Mouse (Mus musculus): ENCODE results near the gene Map1b.

The Map1b gene

DNA sequence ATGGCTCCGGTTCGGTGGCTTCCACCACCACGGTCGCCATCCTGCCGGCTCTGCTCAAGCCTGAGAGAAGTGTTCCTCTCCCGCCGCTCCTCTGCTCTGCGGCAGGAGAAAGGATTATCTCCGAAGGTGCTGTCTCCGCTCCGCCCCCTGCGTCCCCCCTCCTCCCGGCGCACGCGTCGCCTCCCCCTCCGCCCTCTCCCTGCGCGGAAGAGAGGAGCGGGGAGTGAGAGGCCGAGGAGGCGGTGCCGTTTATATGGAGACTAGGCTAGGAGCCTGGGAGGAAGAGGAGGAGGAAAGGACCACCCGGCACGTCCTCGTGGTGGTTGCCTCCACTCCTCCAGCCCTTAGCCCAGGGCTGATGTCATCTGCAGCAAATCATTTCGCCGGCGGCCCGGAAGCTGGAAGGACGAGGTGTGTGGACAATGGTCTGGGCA lies at the start of gene Map1b:
Gene Map1b (minus strand): TSS at position 93 of the 434 bp plus-strand sequence.
- peak; percentile 10 for DNase-seq

DNA sequence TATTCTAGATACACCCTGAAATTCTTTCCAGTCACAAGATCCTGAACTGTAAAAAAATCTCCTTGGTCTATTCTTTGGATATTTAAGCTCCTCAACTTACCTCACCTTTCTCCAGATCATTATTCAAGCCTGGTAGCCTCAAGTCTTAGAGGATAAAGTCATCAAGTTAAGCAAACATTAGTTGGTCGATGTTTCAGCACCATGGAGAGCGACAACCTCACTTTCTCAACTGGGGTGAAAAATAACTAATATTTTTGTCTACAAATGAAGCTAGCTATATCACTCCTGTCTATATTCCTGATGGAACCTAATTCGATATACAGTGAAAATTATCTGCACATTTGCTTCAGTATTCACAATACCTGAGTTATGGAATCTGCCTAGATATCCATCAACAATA lies 48.0 kb upstream of the Map1b start:
- DNase-seq, result peak; percentile 12

DNA sequence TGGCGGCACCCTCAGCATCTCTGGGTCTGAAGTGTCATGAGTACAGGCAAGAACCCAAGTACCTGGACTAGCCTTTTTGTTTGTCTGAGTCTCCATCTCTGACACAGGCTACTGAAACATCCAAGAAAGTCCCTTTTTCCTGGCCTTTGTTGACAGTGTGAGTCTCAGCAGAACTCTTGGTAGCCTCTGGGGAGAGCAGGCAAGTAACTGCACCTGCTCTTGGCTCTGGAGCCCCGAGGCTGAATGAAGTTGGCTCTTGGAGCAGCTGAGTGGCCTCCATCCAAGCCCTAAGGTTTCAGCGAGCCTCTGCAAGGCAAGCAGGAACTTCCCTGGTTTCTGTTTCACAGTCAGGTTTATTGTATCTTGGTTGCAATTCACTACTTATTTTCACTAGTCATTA lies 46.7 kb upstream of the Map1b start:
- no peak for DNase-seq

DNA sequence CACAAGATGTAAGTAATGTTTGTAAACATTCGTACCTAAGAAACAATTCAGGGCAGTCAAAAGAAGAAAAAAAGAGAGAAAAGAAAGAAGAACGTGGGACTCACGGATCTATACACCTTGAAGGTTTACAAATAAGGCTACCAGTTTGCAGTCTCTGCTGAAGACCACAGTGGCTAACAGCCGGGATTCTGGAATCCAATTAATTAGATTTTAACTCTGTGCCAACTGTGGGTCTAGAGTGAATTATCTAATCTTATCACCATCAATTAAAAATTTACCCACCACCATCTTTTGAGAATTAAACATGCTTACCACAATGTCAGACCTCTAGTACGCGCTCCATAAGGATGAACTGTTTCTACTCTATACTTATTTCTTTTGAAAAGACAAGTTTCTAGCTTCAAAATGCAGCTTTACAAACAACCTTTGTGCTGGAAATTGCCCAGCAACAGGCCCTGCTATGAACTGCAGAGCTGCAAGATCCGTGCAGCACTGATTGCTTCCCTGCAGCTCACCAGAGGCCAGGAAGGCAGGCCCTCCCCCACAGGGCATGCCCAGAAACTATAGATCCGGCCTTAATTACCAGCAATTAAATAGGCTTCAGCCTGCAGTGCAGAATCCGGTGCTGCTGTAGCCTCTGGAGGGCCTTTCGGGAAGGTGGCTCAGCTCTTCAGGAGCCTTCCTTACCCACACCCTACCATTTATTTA lies 45.7 kb upstream of the Map1b start:
- DNase-seq, result no peak

DNA sequence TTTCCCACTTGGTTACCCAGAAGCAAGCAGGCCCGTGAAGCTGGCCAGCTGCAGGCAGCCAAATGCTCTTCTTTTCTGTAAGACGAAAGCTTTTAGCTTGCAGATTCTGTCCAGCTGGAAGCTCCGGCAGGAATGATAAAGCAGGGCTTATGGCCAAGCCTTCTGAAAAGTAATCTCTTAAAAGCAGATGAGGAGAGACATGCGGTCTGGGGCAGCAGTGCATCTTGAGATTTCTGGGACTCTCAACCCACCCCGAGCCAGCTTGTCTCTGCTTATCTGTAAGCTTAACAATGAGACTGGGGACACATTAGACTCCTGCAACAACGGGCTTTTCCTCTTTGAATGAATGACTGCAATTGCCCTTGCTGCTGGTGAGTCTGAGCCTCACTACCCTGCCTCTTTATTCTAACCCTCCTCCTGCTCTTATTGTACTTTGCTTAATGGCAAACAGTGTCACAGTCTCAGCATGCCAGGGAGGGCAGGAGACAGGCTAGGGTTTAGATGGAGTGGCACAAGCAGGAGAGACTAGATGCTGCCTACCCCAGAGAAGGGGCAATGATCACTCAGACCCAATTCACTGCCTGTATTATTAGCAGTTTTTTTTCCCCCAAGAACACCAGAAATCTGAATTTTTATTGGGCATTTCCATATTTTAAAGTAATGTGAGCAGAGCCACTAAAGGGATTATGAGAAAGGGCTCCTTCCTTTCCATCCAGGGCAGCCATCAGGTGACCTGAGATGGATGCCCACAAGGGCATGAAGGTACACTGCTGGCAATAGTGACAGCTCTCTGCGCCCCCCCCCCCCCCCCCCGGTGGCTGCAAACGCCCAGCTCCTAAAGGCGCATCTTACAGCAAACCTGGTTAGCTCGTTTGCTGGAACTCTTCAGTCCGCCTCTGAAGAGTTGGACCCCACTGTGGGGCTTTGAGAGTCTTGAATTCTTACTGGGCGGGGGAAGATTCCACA lies 44.6 kb upstream of the Map1b start:
- no peak for DNase-seq

DNA sequence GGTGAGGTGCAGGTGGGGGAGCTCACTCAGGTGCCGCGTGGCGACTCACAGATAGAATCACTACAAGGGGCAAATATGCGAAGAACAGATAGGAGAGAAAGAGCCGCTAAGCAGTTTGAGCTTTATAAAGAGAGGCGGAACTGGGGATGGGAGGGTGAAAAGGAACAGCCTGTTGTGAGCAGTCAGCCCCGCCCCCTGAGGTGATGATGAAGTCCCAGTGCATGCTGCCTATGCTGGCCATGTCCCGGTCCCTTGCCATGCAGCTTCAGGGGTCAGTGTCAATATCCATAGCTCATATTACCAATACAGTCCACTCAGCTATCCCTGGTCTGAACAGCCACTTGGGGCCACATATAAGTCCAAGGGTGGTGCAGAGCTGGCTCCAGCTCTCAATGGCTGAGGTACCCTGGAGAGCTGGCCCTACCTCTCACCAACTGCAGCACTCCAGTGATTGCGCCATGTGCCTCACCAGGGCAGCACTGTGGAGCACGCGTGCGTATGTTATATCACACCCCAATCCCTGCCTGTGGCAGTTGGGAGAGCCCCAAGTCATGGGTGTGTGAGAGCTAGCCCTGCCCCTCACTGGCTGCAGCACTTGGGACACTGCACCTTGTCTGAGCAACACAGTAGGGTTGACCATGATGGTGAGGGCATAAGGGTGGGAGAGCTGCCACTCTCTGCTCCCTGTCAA lies 42.0 kb upstream of the Map1b start:
- no peak for DNase-seq

DNA sequence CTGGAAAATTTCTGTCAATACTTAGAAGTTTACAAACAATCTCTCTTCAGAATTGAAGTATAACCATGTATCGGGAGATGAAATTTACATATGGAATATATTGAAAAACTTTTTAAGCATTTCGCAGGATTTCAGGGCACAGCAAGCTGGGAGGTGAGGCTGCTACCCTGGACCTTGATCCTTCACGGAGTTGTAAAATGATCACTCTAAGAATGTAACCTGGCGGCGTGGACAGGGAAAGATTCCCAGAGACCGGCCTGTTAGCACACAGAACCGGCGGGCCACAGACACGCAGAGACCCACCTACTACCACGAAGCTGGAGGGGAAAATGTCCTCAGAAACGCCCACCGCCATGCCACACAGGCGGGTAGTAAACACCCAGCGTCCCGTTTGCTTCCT lies 41.5 kb upstream of the Map1b start:
- DNase-seq, result no peak

DNA sequence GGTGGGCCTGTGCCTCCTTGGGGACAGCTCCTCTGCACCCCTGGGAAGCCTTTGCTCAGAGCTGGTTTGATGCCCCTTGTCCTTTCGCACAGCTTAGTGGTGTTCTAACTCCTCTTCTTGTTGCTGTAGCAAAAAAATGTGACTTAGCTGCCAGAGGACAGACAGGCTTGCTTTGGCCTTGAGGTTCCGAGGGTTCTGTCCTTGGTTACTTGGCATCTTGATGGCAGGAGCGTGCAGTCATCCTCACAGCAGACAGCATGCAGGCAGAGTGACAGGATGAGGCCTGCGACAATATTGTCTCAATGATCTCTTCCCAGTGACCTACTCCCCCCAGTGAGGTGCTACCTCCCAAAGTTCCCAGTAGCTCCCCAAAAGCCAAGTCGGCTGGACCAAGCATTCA lies 41.0 kb upstream of the Map1b start:
- DNase-seq, result no peak

DNA sequence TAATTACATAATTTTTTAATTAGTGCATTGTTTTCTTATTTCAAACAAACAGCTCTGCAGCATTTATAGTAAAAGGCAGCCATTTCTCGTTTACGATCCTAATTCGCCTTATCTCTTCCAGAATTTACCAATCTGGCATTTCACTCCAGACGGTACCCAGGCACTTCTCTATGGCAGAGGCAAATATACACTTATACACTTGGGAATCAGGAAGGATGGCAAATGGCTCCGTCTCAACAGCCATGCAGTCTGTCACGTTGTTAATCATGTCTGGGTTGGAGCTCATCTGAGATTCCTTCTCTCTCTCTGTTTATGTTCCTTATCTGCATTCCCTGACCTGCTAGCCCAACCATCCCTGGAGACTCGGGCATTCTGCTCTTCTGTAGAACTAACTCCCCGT lies 38.6 kb upstream of the Map1b start:
- DNase-seq, result no peak

DNA sequence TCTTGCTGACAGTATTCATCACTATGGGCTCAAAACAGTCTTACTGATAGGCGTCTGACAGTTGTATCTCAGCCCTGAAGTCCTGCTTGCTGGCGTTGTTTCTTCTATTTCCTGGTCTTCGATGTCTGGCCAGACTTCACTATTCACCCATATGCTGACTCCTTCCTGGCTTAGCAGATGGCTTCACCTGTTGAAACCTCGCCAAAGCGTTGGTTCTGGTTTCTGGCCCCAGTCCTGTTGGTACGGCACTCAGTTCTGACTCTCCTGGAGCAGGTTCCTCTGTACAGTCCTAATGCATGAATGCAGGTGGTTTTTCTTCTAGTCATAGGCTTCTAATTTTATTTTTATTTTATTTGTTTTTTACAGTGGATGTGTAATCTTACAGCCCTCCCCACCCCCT lies 38.1 kb upstream of the Map1b start:
- DNase-seq, result no peak

DNA sequence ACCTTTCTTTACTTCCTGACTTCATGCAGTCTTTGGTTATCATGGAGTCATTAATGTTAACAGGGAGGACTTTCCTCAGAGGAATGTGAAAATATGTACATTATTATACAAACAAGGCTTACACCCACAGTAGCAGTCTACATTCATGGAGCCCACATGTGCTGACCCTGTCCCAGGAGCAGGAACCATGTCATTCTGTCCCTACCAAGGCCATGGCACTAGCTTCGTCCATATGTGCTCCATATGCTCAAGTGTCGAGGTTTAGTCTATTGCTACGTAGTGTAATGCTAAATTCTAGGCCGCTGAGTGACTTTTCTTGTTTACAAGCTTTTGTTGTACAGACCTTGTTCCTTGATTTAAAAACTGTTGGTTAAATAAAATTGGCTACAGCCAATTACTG lies 36.0 kb upstream of the Map1b start:
- no peak for DNase-seq

DNA sequence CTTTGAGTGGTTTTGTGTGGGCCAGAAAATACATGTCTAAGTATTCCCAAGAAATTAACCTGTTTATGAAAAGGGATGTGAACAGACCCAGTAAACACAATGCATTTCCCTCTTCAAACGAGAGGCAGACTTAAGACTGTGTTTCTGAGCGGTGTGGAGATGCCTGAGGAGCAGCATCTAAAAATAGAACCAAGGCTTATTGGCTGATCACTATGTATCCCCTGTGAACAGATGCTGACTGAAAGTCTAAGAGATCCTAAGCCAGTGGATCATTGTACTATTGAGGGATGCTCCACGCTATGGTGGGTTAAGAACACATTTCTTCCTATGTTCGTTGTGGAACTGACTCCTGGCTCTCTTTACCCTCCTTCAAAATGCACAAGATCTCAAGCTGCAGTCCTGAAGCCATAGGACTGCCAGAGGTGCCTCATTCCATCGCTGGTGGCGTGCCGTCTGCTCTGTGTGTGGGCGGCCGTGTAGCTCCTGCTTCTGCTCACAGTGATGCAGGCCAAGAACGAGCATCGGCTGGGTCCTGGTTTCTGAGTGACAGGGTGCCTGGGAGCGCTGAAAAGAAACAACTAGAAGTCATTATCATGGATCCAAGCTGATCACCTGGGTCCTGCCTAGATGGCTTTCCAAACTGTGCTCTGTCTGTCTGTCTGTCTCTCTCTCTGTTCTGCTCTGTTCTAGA lies 34.5 kb upstream of the Map1b start:
- DNase-seq, result no peak

DNA sequence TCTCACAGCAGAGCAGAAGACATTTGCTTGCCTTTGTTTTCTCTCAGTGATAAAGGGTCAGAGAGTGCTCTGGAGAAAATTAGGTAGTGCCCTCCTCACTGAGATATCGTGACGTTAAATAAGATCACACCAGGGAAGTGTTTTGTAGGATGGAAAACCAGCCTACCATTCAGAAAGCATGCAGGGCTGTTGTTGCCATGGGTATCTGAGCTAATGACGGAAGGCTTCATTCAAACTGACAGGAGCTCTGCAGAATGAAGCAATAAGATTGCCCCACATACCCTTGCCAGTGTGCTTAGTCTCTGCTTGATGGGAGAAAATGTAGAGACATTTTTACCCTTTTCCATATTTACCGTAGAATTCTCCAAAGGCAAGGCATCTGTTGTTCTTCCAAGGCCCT lies 33.7 kb upstream of the Map1b start:
- no peak for DNase-seq

DNA sequence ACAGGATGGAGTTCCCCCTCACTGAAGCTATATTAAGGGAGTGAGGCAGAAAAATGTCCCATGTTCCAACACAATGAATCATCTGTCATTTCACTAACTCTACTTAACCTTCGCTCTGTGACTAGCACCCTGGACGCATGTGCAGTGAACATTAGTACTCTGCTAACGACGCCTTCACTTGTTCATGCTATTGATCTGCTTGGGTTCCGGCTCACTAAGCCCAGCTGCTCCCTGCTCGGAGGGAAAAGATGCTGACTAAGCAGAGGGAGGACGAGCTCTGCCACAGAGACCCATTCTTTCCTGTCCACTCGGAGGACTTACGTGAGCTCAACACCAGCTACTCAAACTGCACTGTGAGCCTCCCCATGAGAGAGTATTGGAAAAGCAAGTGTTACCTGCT lies 33.2 kb upstream of the Map1b start:
- no peak for DNase-seq

DNA sequence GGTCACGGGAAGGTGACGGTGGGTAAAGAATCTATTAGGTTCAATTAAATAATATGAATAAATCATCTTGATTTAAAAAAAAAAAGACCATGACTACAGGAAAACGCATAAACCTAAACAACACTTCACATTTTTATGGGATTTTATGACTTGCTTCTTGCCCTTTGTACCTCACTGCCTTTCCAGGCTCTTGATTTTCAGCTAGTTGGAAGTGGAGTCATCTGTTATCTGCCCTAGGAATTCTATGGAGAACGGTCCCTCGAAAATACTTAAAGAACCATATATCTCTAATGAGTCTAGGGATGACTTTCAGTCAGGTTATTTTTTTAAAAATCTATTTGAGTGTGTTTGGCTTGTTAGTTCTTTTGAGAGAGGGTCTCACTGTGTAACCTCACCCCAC lies 30.5 kb upstream of the Map1b start:
- no peak for DNase-seq

DNA sequence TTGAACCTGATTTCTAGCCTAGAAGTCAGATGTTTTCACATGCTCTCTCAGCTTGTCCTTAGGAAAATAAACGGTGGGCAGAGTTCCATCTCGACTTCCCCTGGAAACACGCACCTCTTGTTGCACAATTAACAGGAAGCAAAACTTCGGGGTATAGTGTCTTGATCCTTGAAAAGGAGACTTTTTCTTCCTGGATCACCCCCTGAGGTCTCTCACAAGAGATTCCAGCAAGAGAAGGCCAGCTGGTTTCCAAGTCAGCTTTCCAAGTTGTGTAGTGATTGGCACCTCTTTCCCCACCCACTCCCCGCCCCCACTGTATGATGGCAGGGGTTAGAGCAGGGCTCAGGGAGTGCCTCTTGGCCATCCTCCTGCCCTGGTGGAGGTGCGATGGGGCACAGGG lies 28.9 kb upstream of the Map1b start:
- no peak for DNase-seq

DNA sequence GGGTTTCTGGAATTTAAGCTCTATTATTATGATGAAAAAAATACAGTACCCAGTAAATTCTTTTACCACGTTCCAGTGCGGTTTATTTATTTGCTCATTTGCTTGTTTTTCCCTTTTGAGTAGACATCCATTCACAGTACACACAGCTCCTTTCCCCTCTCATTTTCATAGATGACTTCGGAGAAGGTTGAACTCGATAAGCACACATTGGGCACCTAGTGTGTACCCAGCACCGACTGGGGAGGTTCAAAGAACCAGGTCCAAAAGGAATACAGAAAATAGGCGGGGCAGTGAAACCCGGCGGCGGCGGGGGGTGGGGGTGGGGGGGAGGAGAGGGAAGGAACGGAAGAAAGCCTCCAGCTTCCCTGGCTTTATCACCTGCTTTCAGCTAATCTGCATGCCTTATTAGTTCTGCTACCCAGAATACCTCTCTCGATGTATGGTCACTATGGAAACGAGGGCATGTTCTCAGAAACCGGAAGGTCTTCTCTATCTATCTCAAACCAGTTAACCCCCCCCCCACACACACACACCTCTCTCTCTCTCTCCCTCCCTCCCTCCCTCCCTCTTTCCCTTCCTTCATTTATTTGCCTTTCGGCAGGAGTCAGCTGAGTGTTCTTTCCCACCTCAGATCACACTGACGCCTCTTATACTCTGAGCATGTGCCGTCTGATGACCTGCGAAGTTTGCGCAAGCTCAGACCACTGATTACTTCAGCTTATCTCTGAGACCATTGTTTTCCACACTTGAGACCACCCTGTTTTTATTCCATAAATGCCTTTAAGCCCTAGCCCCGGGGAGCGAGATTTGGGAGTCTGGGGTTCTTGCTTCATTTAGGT lies 25.3 kb upstream of the Map1b start:
- DNase-seq, result no peak

DNA sequence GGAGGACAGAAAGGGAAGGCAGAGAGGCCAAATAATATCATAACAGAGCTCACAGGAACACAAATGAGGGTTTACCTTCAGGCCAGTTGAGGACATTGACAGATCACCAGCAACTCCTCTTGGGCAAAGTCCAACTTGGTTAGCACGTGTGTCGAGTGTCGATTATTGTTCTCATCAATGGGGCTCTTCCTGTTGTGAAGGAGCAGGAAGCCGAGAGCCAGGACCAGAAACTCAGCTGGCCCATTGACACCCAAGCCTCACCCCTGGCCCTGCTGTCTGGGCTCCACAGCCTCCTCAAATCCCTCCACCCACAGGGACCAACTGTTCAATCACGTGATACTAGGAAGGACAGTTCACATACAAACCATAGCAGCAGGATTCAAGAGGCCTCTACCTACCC lies 22.9 kb upstream of the Map1b start:
- no peak for DNase-seq

DNA sequence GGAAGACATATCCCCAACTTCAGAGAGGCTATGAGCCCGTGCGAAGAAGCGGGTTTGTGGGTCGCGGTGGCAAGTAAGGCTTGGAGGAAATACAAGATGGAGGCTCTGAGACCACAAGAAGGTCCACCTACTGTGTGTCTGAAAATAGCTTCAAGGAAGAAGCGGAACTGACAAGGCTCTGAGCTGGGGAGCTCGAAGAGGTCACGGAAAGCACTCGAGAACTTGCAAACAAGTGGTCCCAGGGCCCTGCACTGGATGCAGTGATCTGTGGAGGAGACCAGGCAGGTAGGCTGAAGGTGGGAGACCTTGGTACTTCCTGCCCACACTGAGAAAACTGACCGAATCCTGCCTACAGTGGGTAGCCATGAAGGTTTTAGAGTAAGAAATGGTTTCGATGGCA lies 22.5 kb upstream of the Map1b start:
- DNase-seq, result no peak

DNA sequence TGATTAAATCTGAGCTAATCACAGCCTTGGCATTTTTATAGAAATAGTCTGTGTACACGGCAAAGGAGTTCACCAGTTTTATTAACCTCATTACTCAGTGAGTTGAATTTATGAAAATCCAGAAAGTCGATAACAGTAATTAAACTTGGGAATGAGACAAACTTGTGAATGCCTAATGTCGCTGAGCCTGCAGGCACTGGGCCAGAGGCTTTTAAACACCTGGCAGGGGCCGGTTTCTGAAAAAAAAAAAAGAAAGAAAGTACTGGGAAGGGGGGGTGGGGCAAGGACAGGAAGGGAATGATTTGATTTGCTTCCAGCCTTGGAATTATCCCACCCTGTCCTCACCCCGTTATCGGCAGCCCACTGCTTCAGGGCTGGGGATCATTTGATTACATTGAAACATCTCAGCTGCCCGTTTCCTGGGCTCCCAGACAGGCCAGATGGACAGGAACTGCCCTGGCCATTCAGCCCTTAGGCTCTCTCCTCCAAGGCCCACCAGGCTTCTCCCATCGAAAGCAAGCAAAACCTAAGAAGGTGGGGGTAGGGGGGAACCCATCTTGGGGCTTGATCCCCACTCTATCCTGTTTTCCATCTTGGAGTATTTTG lies 21.7 kb upstream of the Map1b start:
- DNase-seq, result no peak

DNA sequence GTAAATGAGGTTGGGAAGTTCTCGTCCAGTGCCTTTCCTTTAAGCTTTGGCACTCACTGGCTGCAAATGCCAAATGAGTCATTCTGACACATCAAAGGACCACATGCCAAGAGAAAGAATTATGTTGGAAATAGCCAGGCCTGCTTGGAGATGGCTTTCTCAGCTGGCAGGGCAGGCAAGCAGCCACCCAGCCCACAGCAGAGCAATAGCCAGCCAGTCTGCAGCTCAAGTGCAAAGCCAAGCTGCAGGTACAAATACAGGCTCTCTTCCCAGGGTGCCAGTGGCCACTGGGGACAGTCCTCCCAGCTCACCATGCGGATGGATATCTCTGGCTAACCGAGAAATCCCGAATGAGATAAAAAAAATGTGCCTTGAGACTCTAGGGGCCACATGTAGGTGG lies 12.1 kb upstream of the Map1b start:
- no peak for DNase-seq

DNA sequence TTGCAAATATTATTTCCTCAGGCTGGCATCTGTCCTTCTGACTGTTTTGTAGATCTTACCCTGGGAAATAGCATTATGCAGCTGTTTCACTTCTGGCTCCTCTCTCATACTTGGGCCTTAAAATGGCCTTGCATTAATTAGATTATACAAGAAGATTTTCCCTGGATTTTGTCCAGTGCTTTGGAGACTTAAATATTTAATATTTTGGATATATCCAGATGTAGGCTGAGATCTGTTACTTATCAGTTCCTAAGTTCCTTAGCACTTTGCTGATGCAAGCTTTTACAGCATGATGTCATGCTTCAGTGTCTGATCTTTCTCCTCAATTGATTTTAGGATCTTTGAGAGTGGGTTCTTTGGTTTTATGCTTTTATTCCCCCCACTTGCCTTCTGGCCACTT lies 11.6 kb upstream of the Map1b start:
- DNase-seq, result no peak

Measured in thymus, postnatal 14 days (tissue).